Mouse (Mus musculus) urinary bladder, postnatal 14 days (tissue): ENCODE measurements at regions not wholly inside any gene's neighbourhood (a gene's known extent, or its start where the extent isn't known, plus 50 kb on each side); places are given as distances from the start of the nearest gene placed in this dataset.

Source experiments
- DNase-seq: peaks from one replicate; pipeline ENCODE4 v3.0.0; 2021; ENCODE audit warnings: low spot score

GRCm38 (mm10) chr3:149625066-149625465 lies 634.7 kb upstream of the Adgrl2 start:
- no peak for DNase-seq

GRCm38 (mm10) chr3:149623851-149624532 lies 633.6 kb upstream of the Adgrl2 start:
- DNase-seq, result no peak

GRCm38 (mm10) chr3:149603865-149604264 lies 613.5 kb upstream of the Adgrl2 start:
- no peak for DNase-seq

- DNase-seq, result no peak
Measured at GRCm38 (mm10) chr3:149601276-149601675, 610.9 kb upstream of the Adgrl2 start.

GRCm38 (mm10) chr3:149594470-149594869 lies 604.1 kb upstream of the Adgrl2 start:
- peak; percentile 12 for DNase-seq

GRCm38 (mm10) chr3:149585769-149586168 lies 595.4 kb upstream of the Adgrl2 start:
- no peak for DNase-seq

GRCm38 (mm10) chr3:149581141-149581540 lies 590.8 kb upstream of the Adgrl2 start:
- DNase-seq, result no peak

- no peak for DNase-seq
Measured at GRCm38 (mm10) chr3:149575678-149576077, 585.3 kb upstream of the Adgrl2 start.

GRCm38 (mm10) chr3:149566853-149567252 lies 576.5 kb upstream of the Adgrl2 start:
- no peak for DNase-seq

GRCm38 (mm10) chr3:149550231-149550951 lies 560.0 kb upstream of the Adgrl2 start:
- no peak for DNase-seq

- no peak for DNase-seq
Measured at GRCm38 (mm10) chr3:149547045-149547444, 556.7 kb upstream of the Adgrl2 start.

GRCm38 (mm10) chr3:149546256-149546655 lies 555.9 kb upstream of the Adgrl2 start:
- no peak for DNase-seq

- no peak for DNase-seq
Measured at GRCm38 (mm10) chr3:149534183-149534582, 543.8 kb upstream of the Adgrl2 start.

- no peak for DNase-seq
Measured at GRCm38 (mm10) chr3:149530026-149530607, 539.8 kb upstream of the Adgrl2 start.

- no peak for DNase-seq
Measured at GRCm38 (mm10) chr3:149526509-149526908, 536.2 kb upstream of the Adgrl2 start.

- no peak for DNase-seq
Measured at GRCm38 (mm10) chr3:149519575-149519929, 529.2 kb upstream of the Adgrl2 start.

- DNase-seq, result no peak
Measured at GRCm38 (mm10) chr3:149518928-149519574, 528.7 kb upstream of the Adgrl2 start.

GRCm38 (mm10) chr3:149517537-149517936 lies 527.2 kb upstream of the Adgrl2 start:
- no peak for DNase-seq

- no peak for DNase-seq
Measured at GRCm38 (mm10) chr3:149509178-149509577, 518.8 kb upstream of the Adgrl2 start.

GRCm38 (mm10) chr3:149508671-149509070 lies 518.3 kb upstream of the Adgrl2 start:
- no peak for DNase-seq

GRCm38 (mm10) chr3:149505692-149506091 lies 515.3 kb upstream of the Adgrl2 start:
- DNase-seq, result no peak

GRCm38 (mm10) chr3:149503992-149504391 lies 513.6 kb upstream of the Adgrl2 start:
- DNase-seq, result no peak

GRCm38 (mm10) chr3:149500130-149500529 lies 509.8 kb upstream of the Adgrl2 start:
- no peak for DNase-seq
